Mouse (Mus musculus): Measurements from ENCODE around the gene Mybl2. TPM values are rescaled to one million over a fixed set of nuclear protein-coding genes. Genes with fewer than 3 reads are reported as not detected.

Mybl2 gene
- total and polyA plus RNA-seq, 3 experiments: 60.8 to 145 TPM; not detected in 1

GRCm38 (mm10) chr2:163054335-163054840, at the start of gene Mybl2 (continued):
- TF ChIP-seq KAT2A (conservative IDR thresholded peaks at IDR 0.05; ENCODE audit: low read depth, low read length): no peak
- no peak for TF ChIP-seq USF1 (IDR thresholded peaks at IDR 0.05; ENCODE audit: low read depth, low read length)

- no peaks in the 10 kb centered on the region for H3K9me3 ChIP-seq (replicated peaks; ENCODE audit: insufficient read depth, low read length)
- no peak for TF ChIP-seq MXI1 (IDR thresholded peaks at IDR 0.05; ENCODE audit: low read depth, low read length)
- no peak for TF ChIP-seq USF2 (IDR thresholded peaks at IDR 0.05; ENCODE audit: borderline replicate concordance in 1 of 2, insufficient read depth in 1 of 2, low read depth in 1 of 2, low read length in 2 of 2)
Observed at GRCm38 (mm10) chr2:163007299-163007698, 47.2 kb upstream of the Mybl2 start.

GRCm38 (mm10) chr2:163016916-163017743, 37.4 kb upstream of the Mybl2 start, which contains the start of gene Ift52:
Gene Ift52, plus strand, starts transcription at chr2:163017354.
- Histone ChIP-seq H3K4me3 (ENCODE audit: control insufficient read depth in 1 of 2, insufficient read depth in 1 of 2, low read depth in 2 of 2, low read length in 2 of 2) (peak within 1 kb of the TSS; percentile 66 to 88), H3K9ac (ENCODE audit: control insufficient read depth, low read depth, low read length, poor library complexity, severe bottlenecking) (peak within 1 kb of the TSS; percentile 81), H3K9me3 (replicated peaks; ENCODE audit: insufficient read depth, low read length) (no peaks in the 10 kb centered on the region), H3K27ac (ENCODE audit: control insufficient read depth, low read depth, low read length) (peak within 1 kb of the TSS; percentile 58), H3K79me2 (ENCODE audit: control insufficient read depth, insufficient read depth, low read length, poor library complexity) (peaks cover 6% of the 10 kb centered on the region; the same call in 1 of the 2 replicates), H3K4me1 (ENCODE audit: control insufficient read depth in 1 of 2, insufficient read depth in 2 of 2, low read length in 2 of 2) (peaks cover 0 to 4% of the 10 kb centered on the region in 2 experiments; a peak in 1 of 4 replicates), H3K36me3 (ENCODE audit: control insufficient read depth in 1 of 2, insufficient read depth in 2 of 2, low read length in 2 of 2) (peaks cover 0 to 4% of the 10 kb centered on the region in 2 experiments; a peak in 2 of 4 replicates), H3K27me3 (ENCODE audit: control insufficient read depth in 1 of 2, insufficient read depth in 2 of 2, low read length in 2 of 2) (no peaks in the 10 kb centered on the region)
- DNase-seq (ENCODE audit: low read depth, low spot score): peak; percentile 92
- no peak for TF ChIP-seq USF1 (IDR thresholded peaks at IDR 0.05; ENCODE audit: low read depth, low read length)
- TF ChIP-seq MAFK (IDR thresholded peaks at IDR 0.05; ENCODE audit: borderline replicate concordance, low read depth, low read length): no peak
- no peak for TF ChIP-seq UBTF (IDR thresholded peaks at IDR 0.05; ENCODE audit: borderline replicate concordance, insufficient read depth, low read depth, low read length)
- no peak for TF ChIP-seq CHD1 (IDR thresholded peaks at IDR 0.05; ENCODE audit: low read depth, low read length)
- no peak for TF ChIP-seq ETS1 (IDR thresholded peaks at IDR 0.05; ENCODE audit: low read depth, low read length)
- peak; percentile 95 for TF ChIP-seq MXI1 (IDR thresholded peaks at IDR 0.05; ENCODE audit: low read depth, low read length)
- TF ChIP-seq KAT2A (conservative IDR thresholded peaks at IDR 0.05; ENCODE audit: low read depth, low read length): no peak; the same call in 1 of the 2 replicates
- TF ChIP-seq E2F4 (IDR thresholded peaks at IDR 0.05; ENCODE audit: borderline replicate concordance, low read depth, low read length): no peak
- TF ChIP-seq BHLHE40 (IDR thresholded peaks at IDR 0.05; ENCODE audit: borderline replicate concordance, low read depth, low read length): no peak
- TF ChIP-seq JUND (IDR thresholded peaks at IDR 0.05; ENCODE audit: low read depth, low read length): no peak
- TF ChIP-seq ZMIZ1 (IDR thresholded peaks at IDR 0.05; ENCODE audit: low read depth, low read length): no peak
- TF ChIP-seq RAD21 (IDR thresholded peaks at IDR 0.05; ENCODE audit: low read depth, low read length): no peak
- no peak for TF ChIP-seq ZNF384 (IDR thresholded peaks at IDR 0.05; ENCODE audit: low read depth, low read length)
- TF ChIP-seq POLR2AphosphoS5 (IDR thresholded peaks at IDR 0.05; ENCODE audit: borderline replicate concordance, low read depth, low read length): no peak
- no peak for TF ChIP-seq TAL1 (IDR thresholded peaks at IDR 0.05; ENCODE audit: low read length)
- TF ChIP-seq POLR2A (IDR thresholded peaks at IDR 0.05; ENCODE audit: control insufficient read depth in 1 of 2, insufficient read depth in 1 of 2, low read depth in 1 of 2, low read length in 2 of 2, poor library complexity in 1 of 2): peak; percentile 47 to 87; a peak in 3 of 4 replicates
- TF ChIP-seq USF2 (IDR thresholded peaks at IDR 0.05; ENCODE audit: borderline replicate concordance in 1 of 2, insufficient read depth in 1 of 2, low read depth in 1 of 2, low read length in 2 of 2): no peak
- no peak for TF ChIP-seq GABPA (IDR thresholded peaks at IDR 0.05; ENCODE audit: low read depth, low read length)
- peak; percentile 54; the same call in 1 of the 2 replicates for TF ChIP-seq MYC (IDR thresholded peaks at IDR 0.05; ENCODE audit: low read depth, low read length)
- TF ChIP-seq TBP (IDR thresholded peaks at IDR 0.05; ENCODE audit: low read depth, low read length): no peak
- peak; percentile 92 for TF ChIP-seq HCFC1 (IDR thresholded peaks at IDR 0.05; ENCODE audit: low read depth, low read length)
- no peak for TF ChIP-seq RCOR1 (IDR thresholded peaks at IDR 0.05; ENCODE audit: low read depth, low read length)
- no peak for TF ChIP-seq MEF2A (IDR thresholded peaks at IDR 0.05; ENCODE audit: extremely low read depth, insufficient replicate concordance, low read depth, low read length, poor library complexity, severe bottlenecking)
- TF ChIP-seq NELFE (IDR thresholded peaks at IDR 0.05; ENCODE audit: low read depth, low read length): peak; percentile 84
- TF ChIP-seq TCF12 (IDR thresholded peaks at IDR 0.05; ENCODE audit: low read depth, low read length): no peak

More at GRCm38 (mm10) chr2:163007299-163007698, 47.2 kb upstream of the Mybl2 start:
- no peak overlapping the region for H3K4me3 ChIP-seq (ENCODE audit: control insufficient read depth in 1 of 2, insufficient read depth in 1 of 2, low read depth in 2 of 2, low read length in 2 of 2)
- no peaks in the 10 kb centered on the region for H3K4me1 ChIP-seq (ENCODE audit: control insufficient read depth in 1 of 2, insufficient read depth in 2 of 2, low read length in 2 of 2)
- H3K27ac ChIP-seq (ENCODE audit: control insufficient read depth, low read depth, low read length): no peak overlapping the region
- no peak for DNase-seq (ENCODE audit: low read depth, low spot score)
- H3K27me3 ChIP-seq (ENCODE audit: control insufficient read depth in 1 of 2, insufficient read depth in 2 of 2, low read length in 2 of 2): 0 out of 4 replicates have a peak, but pooled peaks cover 0 to 1% of the 10 kb centered on the region in 2 experiments
- no peaks in the 10 kb centered on the region for H3K36me3 ChIP-seq (ENCODE audit: control insufficient read depth in 1 of 2, insufficient read depth in 2 of 2, low read length in 2 of 2)
- no peak overlapping the region for H3K9ac ChIP-seq (ENCODE audit: control insufficient read depth, low read depth, low read length, poor library complexity, severe bottlenecking)
- H3K79me2 ChIP-seq (ENCODE audit: control insufficient read depth, insufficient read depth, low read length, poor library complexity): no peaks in the 10 kb centered on the region

All from MEL (cell line).